Mouse (Mus musculus): ENCODE results near the gene Chac2. TPM values are rescaled to one million over a fixed set of nuclear protein-coding genes. Genes with fewer than 3 reads are reported as not detected.
A peak's percentile ranks its signal among the peaks of the same experiment; 100 is the strongest.

Gene Chac2
- total RNA-seq, 2 experiments from 2014 or later, result 17.7 to 23.0 TPM

GRCm38 (mm10) chr11:30953469-30954154, 32.5 kb downstream of the Chac2 start:
- intact Hi-C loops (cut with DNase I), result loop anchor here (5.0 kb wide), 1 partner anchor 34 kb away; the partner anchor contains the start of gene Chac2
- TF ChIP-seq CTCF (IDR thresholded peaks at IDR 0.05), result no peak

GRCm38 (mm10) chr11:30952829-30953228, 33.3 kb downstream of the Chac2 start:
- intact Hi-C loops (cut with DNase I), result loop anchor here (5.0 kb wide), 1 partner anchor 34 kb away; the partner anchor contains the start of gene Chac2
- no peak for TF ChIP-seq CTCF (IDR thresholded peaks at IDR 0.05)
- peak; percentile 17 for DNase-seq
- Histone ChIP-seq H3K4me3 (peak overlapping the region; percentile 96), H3K27ac (peak overlapping the region; percentile 91; the same call in 1 of the 2 replicates)

More at GRCm38 (mm10) chr11:30953469-30954154, 32.5 kb downstream of the Chac2 start:
- H3K27ac ChIP-seq, result peak overlapping the region; percentile 91
- DNase-seq, result peak; percentile 61
- H3K4me3 ChIP-seq, result peak overlapping the region; percentile 96

- no peak for TF ChIP-seq CTCF (IDR thresholded peaks at IDR 0.05)
Observed at GRCm38 (mm10) chr11:30943522-30943921, 42.6 kb downstream of the Chac2 start.

GRCm38 (mm10) chr11:30928498-30928897, 57.7 kb downstream of the Chac2 start:
- intact Hi-C loops (cut with DNase I), result no loop called here
- no peak overlapping the region for H3K27ac ChIP-seq
- DNase-seq, result no peak
- no peak overlapping the region for H3K4me3 ChIP-seq
- TF ChIP-seq CTCF (IDR thresholded peaks at IDR 0.05), result no peak

More at GRCm38 (mm10) chr11:30943522-30943921, 42.6 kb downstream of the Chac2 start:
- H3K27ac ChIP-seq, result no peak overlapping the region
- no peak overlapping the region for H3K4me3 ChIP-seq
- DNase-seq, result no peak
- intact Hi-C loops (cut with DNase I), result no loop called here

GRCm38 (mm10) chr11:30928079-30928478, 58.1 kb downstream of the Chac2 start:
- TF ChIP-seq CTCF (IDR thresholded peaks at IDR 0.05), result no peak
- H3K4me3 ChIP-seq, result no peak overlapping the region
- intact Hi-C loops (cut with DNase I), result no loop called here
- no peak overlapping the region for H3K27ac ChIP-seq
- DNase-seq, result no peak

Other genes starting within 250 kb of the Chac2 start
- 100 to 1,000 TPM; 145 to 206 TPM for gene Psme4, start 214.6 kb downstream of the Chac2 start, total RNA-seq (2021)
- gene Gpr75, start 101.0 kb downstream of the Chac2 start, total RNA-seq (2021), result under 1 TPM; 0.14 to 0.18 TPM
- gene Asb3, start 100.9 kb downstream of the Chac2 start, total RNA-seq (2021), result 1 to 10 TPM; 7.7 to 8.4 TPM
- 10 to 100 TPM; 25.7 to 35.3 TPM for gene Erlec1, start 32.0 kb downstream of the Chac2 start, total RNA-seq (2021)
- gene Gm17332, start 196.1 kb upstream of the Chac2 start, total RNA-seq (2021), result not detected

Measured in gastrocnemius, adult 2 months (tissue).